Mouse (Mus musculus) A20 (cell line): Measurements from ENCODE around the gene Tfap4.

Experiments used
- DNase-seq: peaks from one replicate; pipeline ENCODE4 v3.0.0-alpha.2; 2011; ENCODE audit warnings: low read depth, low spot score

Tfap4 gene

DNA sequence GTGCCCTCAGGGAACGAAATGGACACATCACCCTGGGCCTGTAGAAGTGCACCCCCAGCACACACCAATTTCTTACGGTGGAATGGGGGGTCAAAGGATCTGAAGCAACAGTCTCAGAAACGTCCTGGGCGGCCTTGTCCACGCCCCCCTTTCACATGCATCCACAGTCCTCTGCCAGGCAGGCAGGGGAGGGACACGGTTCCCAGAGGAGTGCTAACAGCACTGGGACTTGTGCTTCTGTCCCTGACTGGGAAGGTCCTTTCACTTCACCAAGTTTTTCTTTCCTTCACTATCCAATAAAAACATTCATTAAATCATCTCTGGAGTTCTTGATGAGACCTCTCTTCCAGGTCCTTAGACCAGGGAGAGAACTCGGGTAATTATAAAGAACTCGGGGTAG is 39.0 kb downstream of the Tfap4 start:
- no peak for DNase-seq

DNA sequence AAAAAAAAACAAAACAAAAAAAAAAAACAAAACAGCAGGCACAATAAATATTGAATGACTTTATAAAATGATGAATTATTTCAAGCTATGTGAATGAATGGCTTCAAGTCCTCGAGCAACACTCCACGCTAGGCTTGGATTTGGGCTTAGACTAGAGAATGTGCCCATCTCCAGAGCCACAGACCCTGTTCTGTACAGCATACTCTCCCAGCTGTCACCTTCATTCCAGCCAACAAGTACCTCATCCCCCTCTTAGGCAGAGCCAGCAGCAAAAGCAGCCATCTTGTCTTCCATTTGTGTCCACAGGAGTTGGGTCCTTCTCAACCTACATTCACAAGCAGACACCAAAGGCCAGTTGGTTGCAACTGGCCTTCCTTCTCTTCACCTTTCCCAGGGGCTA is 39.8 kb downstream of the Tfap4 start:
- peak; percentile 18 for DNase-seq

DNA sequence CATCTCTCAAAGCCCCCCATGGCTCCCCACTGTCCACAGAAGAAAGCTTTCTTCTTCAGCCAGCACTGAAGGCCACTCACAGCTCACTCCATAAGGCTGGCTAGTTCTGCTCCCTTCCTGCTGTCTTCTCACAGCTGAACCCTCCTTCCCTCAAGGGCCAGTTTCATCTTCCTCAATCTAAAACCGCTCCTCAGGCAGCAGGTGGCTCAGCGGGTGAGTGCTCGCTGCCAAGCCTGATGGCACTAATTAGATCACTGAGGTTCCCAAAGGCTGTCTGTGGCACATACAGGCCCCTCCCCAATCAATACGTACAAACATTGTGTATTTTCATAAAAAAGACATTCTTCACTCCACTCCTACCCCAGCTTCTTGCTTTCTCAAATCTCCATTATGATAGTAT is 40.5 kb downstream of the Tfap4 start:
- peak; percentile 91 for DNase-seq

DNA sequence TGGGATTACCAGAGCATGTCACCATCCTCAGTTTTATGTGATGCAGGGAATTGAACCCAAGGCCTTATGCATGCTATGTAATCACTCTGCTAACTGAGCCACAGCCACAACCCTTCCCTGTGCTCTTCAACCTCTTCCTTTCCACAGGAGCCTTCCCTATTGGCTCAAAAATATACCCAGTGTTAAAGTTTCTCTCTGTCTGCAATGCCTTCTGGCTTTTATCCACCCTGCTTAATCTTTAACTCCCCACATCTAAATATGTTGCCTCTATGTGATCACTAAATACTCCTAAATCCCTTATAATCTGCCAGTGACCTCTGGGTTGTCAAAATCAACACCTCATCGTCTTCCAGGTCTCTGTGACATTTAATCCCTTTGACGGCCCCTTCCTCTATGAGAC is 41.7 kb downstream of the Tfap4 start:
- DNase-seq = no peak

DNA sequence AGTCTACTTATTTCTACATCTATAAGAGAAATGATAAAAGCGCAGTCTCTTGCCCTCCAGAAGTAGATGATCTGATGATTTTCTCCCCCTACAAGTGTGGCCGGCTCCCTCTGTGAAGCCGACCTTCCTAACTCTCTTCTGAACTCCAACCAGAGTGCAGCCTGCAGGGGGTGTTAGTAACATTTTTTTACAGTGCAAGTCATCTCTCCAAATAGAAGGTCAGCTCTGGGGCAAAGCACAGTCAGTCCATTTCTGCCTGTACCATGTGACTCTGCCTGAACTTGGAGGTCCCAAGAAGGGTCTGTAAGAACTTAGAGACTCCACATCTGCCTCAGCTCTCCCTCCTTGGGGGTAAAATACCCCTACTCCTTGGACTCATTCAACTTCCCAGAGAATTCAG is 45.3 kb downstream of the Tfap4 start:
- DNase-seq = peak; percentile 24

DNA sequence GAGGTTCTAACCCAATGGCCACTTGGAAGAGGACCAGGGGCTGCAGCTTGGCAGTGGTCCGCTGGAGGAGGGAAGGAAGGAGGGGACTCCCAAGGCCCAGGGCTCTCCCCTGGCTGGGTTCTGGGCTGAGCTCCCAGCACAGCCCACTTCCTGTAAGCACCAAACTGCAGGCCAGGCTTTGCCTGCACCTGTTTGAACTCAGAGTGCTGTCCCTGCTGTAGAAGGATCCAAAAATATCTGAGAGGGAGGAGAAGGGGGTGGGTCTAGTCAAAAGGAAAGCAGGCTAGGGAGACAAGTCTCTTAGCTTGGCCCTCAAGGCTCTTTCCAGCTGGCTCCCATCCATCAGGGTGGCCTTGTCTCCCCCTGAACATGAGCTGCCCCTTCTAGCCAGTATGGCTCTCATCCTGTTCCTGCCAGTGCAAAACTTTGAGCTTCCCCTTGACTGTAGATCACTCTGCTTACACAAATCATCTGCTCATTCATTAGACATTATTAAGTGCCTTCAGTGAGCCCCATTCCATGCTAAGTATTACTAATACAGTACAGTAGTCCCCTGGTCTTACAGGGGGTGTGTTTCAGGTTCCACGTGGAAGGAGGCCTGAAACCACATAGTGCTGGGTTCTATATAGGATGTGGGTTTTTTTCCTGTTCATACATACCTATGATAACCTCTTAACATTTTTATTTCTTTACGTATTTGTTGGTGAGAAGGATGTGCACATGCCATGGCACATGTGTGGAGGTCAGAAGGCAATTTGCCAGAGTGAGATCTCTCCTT is 46.8 kb downstream of the Tfap4 start:
- DNase-seq = peak; percentile 91

DNA sequence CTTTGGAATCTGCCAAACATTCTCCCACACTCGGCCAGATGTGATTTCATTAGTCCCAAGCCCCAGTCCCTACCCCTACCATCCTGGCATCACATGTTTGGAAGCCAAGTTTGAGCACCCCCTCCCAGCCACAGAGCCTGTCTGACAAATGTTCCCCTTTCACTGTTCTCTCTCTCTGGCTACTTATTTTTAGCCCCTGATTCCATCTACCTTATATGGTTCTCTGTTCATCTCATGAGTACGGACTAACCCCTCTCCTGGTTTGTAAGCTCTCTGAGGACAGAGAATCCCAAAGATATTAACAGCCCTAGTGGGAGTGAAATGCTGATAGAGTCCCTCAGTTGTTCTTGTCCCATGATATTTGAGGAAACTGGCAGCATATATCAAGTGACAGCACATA is 48.3 kb downstream of the Tfap4 start:
- no peak for DNase-seq

DNA sequence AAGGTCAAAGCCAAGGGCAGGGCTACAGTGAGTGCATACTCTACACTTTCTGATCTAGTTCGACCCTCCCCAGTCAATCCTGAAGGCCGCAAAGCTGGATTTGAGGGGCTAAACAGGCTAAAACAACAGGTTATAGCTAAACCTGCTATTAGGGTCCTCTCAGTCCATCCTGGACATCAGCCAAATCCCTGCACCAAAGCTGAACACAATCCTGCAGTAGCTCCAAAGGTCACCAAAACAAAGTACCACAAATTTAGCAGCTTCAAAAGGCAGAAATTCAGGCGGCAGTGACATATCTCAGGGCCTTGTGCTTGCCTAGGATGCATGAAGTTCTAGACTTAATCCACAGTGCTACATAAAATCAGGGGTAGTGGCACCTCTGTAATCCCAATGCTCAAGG is 53.5 kb downstream of the Tfap4 start:
- no peak for DNase-seq

DNA sequence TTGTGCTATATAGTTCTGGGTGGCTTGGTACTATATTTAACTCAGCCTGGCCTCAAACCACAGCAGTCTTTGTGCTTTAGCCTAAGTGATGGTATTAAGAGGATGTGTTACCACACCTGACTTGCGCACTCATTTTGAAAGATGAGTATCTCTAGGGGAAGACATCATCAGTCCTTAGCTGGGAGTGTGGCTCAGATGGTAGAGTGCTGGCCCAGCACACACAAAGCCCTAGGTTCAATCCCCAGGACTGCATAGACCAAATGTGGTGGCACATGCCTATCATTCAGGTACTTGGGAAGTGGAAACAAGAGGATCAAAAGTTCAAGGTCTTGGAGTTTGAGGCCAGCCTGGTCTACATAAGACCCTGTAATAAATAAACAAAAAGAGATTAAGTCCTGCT is 56.2 kb downstream of the Tfap4 start:
- DNase-seq = peak; percentile 84

DNA sequence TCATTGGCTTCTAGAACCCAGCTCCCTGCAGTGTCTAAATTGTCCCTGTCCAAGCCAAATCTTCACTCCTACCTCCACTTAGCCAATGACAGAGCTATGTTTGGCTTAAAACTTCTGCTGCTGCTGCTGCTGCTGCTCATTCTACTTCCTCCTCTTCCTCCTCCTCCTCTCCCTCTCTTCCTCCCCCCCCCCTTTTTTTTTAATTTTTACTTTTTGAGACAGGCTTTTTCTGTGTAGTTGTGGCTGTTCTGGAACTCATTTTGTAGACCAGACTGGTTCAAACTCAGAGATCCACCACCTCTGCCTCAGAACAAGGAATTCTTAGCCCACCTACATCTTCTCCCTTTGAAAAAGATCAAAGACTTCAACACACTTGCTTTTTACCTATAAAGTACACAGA is 57.1 kb downstream of the Tfap4 start:
- peak; percentile 29 for DNase-seq

DNA sequence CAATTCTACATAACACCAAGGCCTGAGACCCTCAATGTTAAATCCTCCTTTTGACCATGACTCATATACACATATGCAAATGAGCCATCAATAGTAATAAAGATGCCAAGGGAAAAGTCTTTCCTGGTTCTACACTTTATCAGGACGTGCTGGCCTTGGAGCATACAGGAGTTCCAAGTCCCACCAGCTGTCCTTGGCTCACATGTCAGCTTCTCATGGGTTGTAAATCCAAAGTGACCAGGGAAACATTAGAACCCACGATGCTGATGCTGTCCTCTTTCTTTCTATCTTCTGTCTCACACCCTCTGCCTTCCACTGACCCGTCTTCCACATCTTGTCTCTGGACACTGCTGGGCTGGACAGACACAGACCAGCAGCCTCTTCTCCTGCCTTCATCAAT is 58.0 kb downstream of the Tfap4 start:
- no peak for DNase-seq

DNA sequence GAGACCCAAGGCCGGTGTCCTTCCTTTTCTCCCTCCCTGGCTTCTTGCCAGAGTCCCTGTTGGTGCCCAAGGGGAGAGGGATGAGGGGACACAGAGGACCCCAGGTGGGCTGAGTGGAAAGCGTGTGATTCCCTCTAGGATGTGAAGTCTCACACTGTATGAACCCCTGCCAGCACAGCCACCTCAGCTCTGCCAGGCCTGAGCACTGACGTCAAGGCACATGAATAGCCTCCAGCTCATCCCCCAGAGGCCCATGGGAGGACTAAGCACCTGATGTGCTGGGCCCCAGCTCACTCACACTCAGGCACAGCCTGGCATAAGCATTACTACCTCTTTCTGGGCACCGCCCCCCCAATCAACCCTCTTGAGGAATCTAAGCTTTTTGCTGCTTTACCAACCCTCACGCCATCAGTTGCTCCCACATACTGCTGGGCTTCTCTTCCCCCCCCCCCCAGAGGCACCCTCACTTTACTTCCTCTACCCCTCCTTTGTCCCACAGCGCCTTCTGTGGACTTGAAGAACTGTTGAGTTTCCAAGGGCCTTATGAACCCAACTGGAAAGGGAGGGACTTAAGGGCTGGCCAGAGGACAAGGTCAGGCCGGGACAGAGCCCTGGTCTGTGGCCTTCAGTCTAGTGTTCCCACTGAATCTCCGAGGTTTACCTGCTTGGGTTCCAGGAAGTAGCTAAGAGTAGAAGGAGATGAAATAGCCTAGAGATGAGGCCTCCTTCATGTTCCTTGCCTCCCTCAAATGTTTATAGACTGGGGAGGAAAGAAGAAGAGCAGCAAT is 58.9 kb downstream of the Tfap4 start:
- DNase-seq = peak; percentile 87

DNA sequence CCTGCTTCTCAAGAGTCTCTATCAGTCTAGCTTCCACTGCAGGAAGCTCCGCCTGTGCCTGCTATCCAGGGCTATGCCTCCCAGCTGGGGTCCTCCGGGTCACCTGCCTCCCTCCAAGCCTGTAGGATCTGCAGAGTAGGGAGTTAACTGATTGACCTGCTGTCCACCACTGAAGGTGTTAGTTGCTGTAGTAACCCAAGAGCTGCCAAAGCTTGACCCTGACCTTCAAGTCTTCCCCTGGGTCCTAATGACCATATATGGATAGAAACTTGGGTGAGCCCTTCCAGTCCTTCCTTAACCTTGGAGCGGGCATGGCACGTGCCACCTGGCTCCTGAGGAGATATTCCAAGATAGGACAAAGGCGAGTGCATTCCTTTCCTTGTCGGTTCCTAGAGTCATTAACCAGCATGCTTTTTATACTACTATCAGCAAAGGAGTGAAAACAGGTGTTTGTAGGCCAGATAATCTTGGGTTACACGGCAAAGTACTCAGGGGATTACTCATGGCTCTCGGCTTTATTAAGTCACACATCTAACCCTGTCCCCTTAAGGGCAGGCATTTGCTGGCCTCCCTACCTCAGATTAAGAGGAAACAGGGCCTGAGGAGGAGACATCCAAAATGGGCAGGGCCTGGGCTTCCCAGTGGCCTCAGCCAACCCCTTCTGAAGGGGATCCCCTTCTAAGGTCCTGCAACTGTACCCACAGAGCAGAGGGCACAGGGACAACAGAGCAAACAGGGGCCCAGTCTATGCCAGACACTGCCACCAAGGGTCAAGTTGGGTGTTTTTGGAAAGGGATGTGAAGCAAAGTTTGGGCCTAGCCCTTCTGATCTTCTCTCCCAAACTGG is 61.7 kb downstream of the Tfap4 start:
- DNase-seq = no peak

DNA sequence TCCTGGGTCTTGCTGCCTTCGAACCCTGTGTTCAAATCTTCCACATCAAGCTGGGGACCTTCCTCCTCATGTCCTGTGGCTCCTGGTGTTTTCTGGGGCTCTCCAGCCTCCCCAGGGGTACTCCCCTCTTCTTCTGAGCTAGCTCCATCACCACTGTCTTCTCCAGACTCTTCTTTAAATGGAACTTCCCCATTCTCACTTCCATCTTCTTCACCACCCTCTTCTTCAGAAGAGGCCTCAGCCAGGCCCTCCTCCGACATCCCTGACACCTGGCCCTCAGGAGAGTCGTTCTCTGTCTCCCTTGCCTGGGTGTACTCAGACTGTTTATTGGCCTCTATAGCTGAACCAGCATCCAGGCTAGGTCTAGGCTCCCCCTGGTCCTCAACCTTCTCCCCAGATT is 63.2 kb downstream of the Tfap4 start:
- DNase-seq = no peak

DNA sequence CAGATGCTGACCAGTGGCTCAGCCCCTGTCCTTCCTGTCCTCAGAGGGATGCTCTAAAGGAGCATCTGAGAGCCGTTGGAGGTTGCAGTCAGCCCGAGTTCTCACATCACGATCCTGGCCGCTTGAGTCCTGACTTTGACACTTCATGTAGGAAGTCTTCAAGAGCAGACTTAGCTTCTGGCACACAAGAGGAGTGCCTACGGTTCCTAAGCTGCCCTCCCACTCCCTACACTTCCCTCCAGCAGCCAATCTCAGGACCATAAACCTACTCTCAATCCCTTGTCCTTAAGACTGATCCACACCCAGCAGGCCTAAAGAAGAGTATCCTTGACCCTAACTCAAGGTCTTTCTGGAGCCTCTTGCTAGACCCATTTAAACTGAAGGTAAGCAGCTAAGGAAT is 63.8 kb downstream of the Tfap4 start:
- DNase-seq = no peak
